ENCODE assay signal across 9 mouse cellular contexts in the genomic region with DNA sequence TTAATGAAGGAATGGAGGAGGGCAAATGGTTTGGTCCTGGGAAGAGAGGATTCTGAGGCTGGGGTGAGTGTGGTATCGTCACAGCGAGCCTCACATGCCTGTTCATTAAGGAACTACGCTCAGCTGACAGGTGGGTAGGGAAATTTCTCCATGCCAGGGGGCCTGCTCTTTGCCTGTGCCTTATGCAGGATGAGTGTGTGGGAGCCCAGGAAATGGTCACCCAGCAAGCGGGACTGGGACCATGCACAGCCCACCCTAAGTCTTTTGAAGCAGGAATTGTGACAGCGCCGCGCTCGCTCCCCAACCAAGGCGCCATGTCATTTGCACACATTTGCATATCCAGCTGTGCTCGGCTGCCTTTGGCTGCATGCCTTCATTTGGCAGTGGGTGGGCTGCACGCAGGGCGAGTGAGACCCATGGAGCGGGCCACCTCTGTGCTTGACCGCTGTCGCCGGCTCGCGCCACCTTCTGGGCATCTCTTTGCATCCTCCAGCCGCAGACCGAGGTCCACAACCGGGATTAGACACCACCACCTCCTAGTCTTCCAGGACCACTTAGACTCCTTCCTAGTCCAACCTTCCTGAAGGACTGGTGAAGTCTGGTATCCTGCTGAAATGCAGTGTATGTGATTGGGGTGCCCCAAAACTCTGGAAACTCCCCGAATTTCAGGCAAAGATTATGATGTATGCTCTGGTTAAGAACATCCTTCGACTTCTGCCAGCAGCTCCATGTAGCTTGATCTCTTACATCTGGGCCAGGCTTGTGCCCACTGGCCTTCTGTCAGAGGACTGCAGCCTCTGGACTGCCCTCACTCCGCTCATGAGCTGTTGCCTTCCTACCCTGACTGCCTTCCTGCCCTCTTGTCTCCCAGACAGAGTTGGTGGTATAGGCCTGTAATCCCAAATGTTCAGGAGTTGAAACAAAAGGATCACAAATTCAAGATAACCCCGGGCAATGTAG. TPM values are rescaled to one million over a fixed set of nuclear protein-coding genes. Genes with fewer than 3 reads are reported as not detected.
DNase-seq lines count a peak whose midpoint lies in the region; ATAC-seq and TF ChIP-seq lines count a peak whose summit lies in the region.
"Had no signal": no experiment of that assay in that cellular context is flagged by ENCODE, and none has a peak within 500 bp of the region (broad histone marks: within the 10 kb centered on the region; RNA-seq: fewer than 3 reads in every experiment).

No protein-coding gene starts in this region.

- H3K27ac ChIP-seq in lung, embryonic 14.5 days (ENCODE audit: low read depth), result no peak overlapping the region
- no peak overlapping the region for H3K27ac ChIP-seq in embryonic facial prominence, embryonic 12.5 days
- H3K27ac ChIP-seq in hindbrain, embryonic 10.5 days, result no peak overlapping the region
- H3K27ac ChIP-seq: macrophage had no signal

- ATAC-seq in lung, embryonic 14.5 days (ENCODE audit: insufficient read depth), result peak; percentile 10; the same call in 1 of the 2 replicates
- ATAC-seq in embryonic facial prominence, embryonic 12.5 days (ENCODE audit: insufficient number of reproducible peaks, insufficient read depth, low FRiP score, low TSS enrichment), result no peak
- ATAC-seq in frontal cortex, adult (ENCODE audit: low TSS enrichment), result no peak

- peaks cover 27% of the 10 kb centered on the region; the same call in 1 of the 2 replicates for H3K27me3 ChIP-seq in lung, embryonic 14.5 days (ENCODE audit: insufficient read depth, low read length)
- H3K27me3 ChIP-seq in embryonic facial prominence, embryonic 12.5 days, result peaks cover 37% of the 10 kb centered on the region
- H3K27me3 ChIP-seq in hindbrain, embryonic 10.5 days (ENCODE audit: insufficient read depth, poor library complexity, severe bottlenecking), result peaks cover 66% of the 10 kb centered on the region

- H3K4me3 ChIP-seq in lung, embryonic 14.5 days (ENCODE audit: low read depth, low read length), result peak overlapping the region; percentile 26
- peak overlapping the region; percentile 2; the same call in 1 of the 2 replicates for H3K4me3 ChIP-seq in embryonic facial prominence, embryonic 12.5 days
- peak overlapping the region; percentile 44 for H3K4me3 ChIP-seq in hindbrain, embryonic 10.5 days

- TF ChIP-seq CTCF in lung, embryonic 14.5 days (IDR thresholded peaks at IDR 0.05; ENCODE audit: low read depth), result peak; percentile 51

- H3K36me3 ChIP-seq in lung, embryonic 14.5 days (ENCODE audit: insufficient read depth), result 0 out of 2 replicates have a peak, but pooled peaks cover 5% of the 10 kb centered on the region
- no peaks in the 10 kb centered on the region for H3K36me3 ChIP-seq in embryonic facial prominence, embryonic 12.5 days
- peaks cover 4% of the 10 kb centered on the region; the same call in 1 of the 2 replicates for H3K36me3 ChIP-seq in hindbrain, embryonic 10.5 days

- H3K4me1 ChIP-seq in lung, embryonic 14.5 days (ENCODE audit: insufficient read depth), result no peaks in the 10 kb centered on the region
- peaks cover 18% of the 10 kb centered on the region for H3K4me1 ChIP-seq in embryonic facial prominence, embryonic 12.5 days
- H3K4me1 ChIP-seq in hindbrain, embryonic 10.5 days (replicated peaks), result peaks cover 24% of the 10 kb centered on the region

- H3K9ac ChIP-seq in lung, embryonic 14.5 days, result no peak overlapping the region
- H3K9ac ChIP-seq in embryonic facial prominence, embryonic 12.5 days, result no peak overlapping the region

- WGBS in lung, embryonic 14.5 days, result 9% methylated on average over 25 of the region's 25 CpGs
- 12% methylated on average over 25 of the region's 25 CpGs for WGBS in embryonic facial prominence, embryonic 12.5 days
- 12% methylated on average over 25 of the region's 25 CpGs for WGBS in hindbrain, embryonic 10.5 days

- H3K9me3 ChIP-seq in lung, embryonic 14.5 days (ENCODE audit: low read depth, low read length), result no peaks in the 10 kb centered on the region
- no peaks in the 10 kb centered on the region for H3K9me3 ChIP-seq in embryonic facial prominence, embryonic 12.5 days
- no peaks in the 10 kb centered on the region for H3K9me3 ChIP-seq in hindbrain, embryonic 10.5 days

- peak overlapping the region; percentile 66 for H3K4me2 ChIP-seq in lung, embryonic 14.5 days
- H3K4me2 ChIP-seq in embryonic facial prominence, embryonic 12.5 days (replicated peaks), result peak overlapping the region; percentile 55

- DNase-seq in lung, embryonic 14.5 days, result peak; percentile 65
- DNase-seq in lung, postnatal 14 days, result no peak
- DNase-seq in hindbrain, embryonic 10.5 days (ENCODE audit: low spot score), result peak; percentile 59
- DNase-seq in lung, postnatal 4 days, result peak; percentile 54 to 61
- DNase-seq in ovary, postnatal 36 days (ENCODE audit: low spot score), result no peak
- no peak for DNase-seq in right cerebral cortex, postnatal 36 days (ENCODE audit: low spot score in 2 of 2)

RNA-seq across cellular contexts. Expression of gene Smug1, which starts 17.0 kb away (rescaled TPM):
- 18.0 and 18.1 TPM in 2 replicates for polyA plus RNA-seq in lung, embryonic 14.5 days (2014; fragmentation: Nextera tagmentation; extraction: Ambion mirVana)
- polyA plus RNA-seq in embryonic facial prominence, embryonic 12.5 days (2016; fragmentation: Nextera tagmentation; extraction: Ambion mirVana), result 16.6 and 18.8 TPM in 2 replicates
- 24.3 TPM in 2 replicates for polyA plus RNA-seq in hindbrain, embryonic 10.5 days (2016; fragmentation: Nextera tagmentation; extraction: Ambion mirVana)

RNA-seq across cellular contexts. Expression of gene Cbx5, which starts 55.7 kb away (rescaled TPM):
- 144 and 151 TPM in 2 replicates for polyA plus RNA-seq in lung, embryonic 14.5 days (2014; fragmentation: Nextera tagmentation; extraction: Ambion mirVana)
- 173 and 176 TPM in 2 replicates for polyA plus RNA-seq in embryonic facial prominence, embryonic 12.5 days (2016; fragmentation: Nextera tagmentation; extraction: Ambion mirVana)
- polyA plus RNA-seq in hindbrain, embryonic 10.5 days (2016; fragmentation: Nextera tagmentation; extraction: Ambion mirVana), result 157 and 186 TPM in 2 replicates

RNA-seq across cellular contexts. Expression of gene Hnrnpa1, which starts 56.3 kb away (rescaled TPM):
- polyA plus RNA-seq in lung, embryonic 14.5 days (2014; fragmentation: Nextera tagmentation; extraction: Ambion mirVana), result 1,022 and 1,035 TPM in 2 replicates
- 1,204 and 1,244 TPM in 2 replicates for polyA plus RNA-seq in embryonic facial prominence, embryonic 12.5 days (2016; fragmentation: Nextera tagmentation; extraction: Ambion mirVana)
- polyA plus RNA-seq in hindbrain, embryonic 10.5 days (2016; fragmentation: Nextera tagmentation; extraction: Ambion mirVana), result 1,344 and 1,669 TPM in 2 replicates

Comparison
In these comparisons a context has a peak if more than half of its experiments do, and no peak if none do; other contexts are left out.
1. DNase-seq: peak in lung, embryonic 14.5 days (single experiment), hindbrain, embryonic 10.5 days (single experiment) and lung, postnatal 4 days (2 of 2); none in lung, postnatal 14 days (single experiment), ovary, postnatal 36 days (single experiment) and right cerebral cortex, postnatal 36 days (0 of 2).
2. Peak in every context shown above with its lines, with median percentiles within 50 percentile points of each other: H3K4me3 ChIP-seq.